Mouse (Mus musculus) cortical plate, adult 2 months (tissue): ENCODE results near the gene Efnb2. TPM values are rescaled to one million over a fixed set of nuclear protein-coding genes. Genes with fewer than 3 reads are reported as not detected.

Experiments
- H3K27ac ChIP-seq: fragments of 200-500 bp; 2 replicates; pipeline ENCODE4 v1.5.1; 2012; ENCODE audit warnings: low read length, control low read depth, inconsistent platforms; ENCODE audit not compliant: insufficient read depth
- H3K4me1 ChIP-seq: fragments of 200-500 bp; 2 replicates; pipeline ENCODE4 v1.6.1; 2011; ENCODE audit warnings: low read length; ENCODE audit not compliant: control insufficient read depth, insufficient read depth
- H3K4me3 ChIP-seq: fragments of 200-500 bp; 2 replicates; pipeline ENCODE4 v1.5.1; 2011; ENCODE audit warnings: mild to moderate bottlenecking, low read length, control low read depth; ENCODE audit not compliant: insufficient read depth
- CTCF ChIP-seq: fragments of 200-500 bp; IDR thresholded peaks from 2 replicates; pipeline ENCODE4 v1.5.1; 2011; ENCODE audit warnings: mild to moderate bottlenecking, control low read depth, low read length; ENCODE audit not compliant: insufficient read depth; ENCODE audit errors: extremely low read depth
- POLR2A ChIP-seq: fragments of 200-500 bp; IDR thresholded peaks from 2 replicates; pipeline ENCODE4 v1.6.1; 2011; ENCODE audit warnings: mild to moderate bottlenecking, low read length, control low read depth; ENCODE audit not compliant: insufficient read depth; ENCODE audit errors: extremely low read depth
- polyA plus RNA-seq: library from polyadenylated mRNA; depleted of rRNA; stranded (reverse); fragments of >200 nt; gene quantifications from 2 replicates; pipeline ENCODE4 v1.2.3, GENCODE M21; 2012; rRNA removed

The Efnb2 gene
- polyA plus RNA-seq = 29.6 and 32.1 TPM in 2 replicates

DNA sequence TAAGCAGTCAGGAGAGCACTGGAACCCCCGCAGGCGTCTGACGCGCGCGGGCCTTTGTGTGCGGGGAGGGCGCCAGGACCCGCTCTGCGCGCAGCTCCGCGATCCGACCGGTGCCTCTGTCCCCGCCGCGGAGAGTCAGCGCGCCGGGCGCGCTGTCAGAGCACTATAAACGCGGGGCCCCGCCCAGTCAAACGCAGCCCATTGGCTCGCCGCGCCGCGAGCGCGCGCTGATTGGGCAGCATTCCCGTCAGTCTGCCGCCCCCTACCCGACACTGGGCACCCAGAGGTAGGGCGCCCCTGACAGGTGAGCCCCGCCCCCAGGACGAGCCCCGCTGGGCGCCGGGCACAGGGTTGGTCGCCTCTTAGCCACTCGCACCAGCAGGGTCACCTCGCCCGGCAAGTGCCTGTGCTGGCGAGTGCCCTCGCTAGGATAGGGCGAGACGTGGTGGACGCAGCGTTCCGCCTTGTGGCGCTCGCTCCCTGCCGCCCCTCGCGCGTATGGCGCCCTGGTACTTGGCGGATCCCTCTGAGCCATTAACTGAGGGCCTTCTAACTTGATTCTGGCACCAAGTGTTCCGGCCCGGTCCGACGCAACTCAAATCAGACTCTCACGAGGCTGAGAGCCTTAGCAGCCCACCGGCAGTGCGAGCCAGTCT lies at the start of gene Efnb2:
Efnb2 (minus strand) TSS at position 140 of the 656 bp plus-strand sequence.
- Histone ChIP-seq H3K4me3 (peak within 1 kb of the TSS; percentile 100), H3K4me1 (no peaks in the 10 kb centered on the region; the same call in 1 of the 2 replicates), H3K27ac (peak within 1 kb of the TSS; percentile 86)
- TF ChIP-seq POLR2A = peak; percentile 93
- TF ChIP-seq CTCF = 0 out of 2 replicates have a peak, but pooled peaks have one; percentile 2

DNA sequence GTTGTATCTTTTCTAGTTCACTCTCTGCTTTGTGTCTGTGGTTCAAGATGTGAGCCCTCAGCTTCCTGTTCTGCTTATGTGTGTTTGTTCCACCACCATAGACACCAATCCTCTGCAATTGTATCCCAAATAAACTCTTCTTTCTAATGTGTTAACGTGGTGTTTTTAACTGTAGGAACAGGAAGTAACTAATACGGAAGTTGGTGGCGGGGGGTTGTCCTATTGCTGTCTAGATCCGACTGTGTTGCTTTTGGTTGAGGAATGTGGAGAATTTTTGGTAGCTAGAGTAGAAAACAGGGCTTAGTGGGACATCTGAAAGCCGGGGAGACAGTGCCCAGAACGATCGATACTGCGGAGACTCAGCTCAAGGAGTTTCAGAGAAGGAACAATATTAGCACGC lies 43.8 kb upstream of the Efnb2 start:
- Histone ChIP-seq H3K4me3 (no peak overlapping the region), H3K27ac (no peak overlapping the region), H3K4me1 (no peaks in the 10 kb centered on the region)
- TF ChIP-seq POLR2A = no peak
- TF ChIP-seq CTCF = no peak

DNA sequence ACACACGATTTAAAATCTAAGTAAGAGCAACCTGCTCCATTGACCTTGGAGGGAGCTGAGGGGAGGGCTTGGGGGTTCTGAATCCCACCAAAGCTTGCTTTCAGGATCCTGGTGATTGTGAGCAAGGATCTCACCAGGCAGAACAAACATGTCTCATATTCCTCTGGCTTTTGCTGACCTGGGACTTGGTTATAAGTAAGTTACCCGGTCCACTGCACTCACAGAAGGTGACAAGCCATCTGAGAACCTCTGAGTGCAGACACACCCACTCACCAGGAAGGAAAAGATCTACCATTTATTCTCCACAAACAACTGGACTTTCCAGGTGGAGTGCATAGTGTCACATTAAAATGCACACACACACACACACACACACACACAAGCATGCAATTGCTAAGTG lies 42.6 kb upstream of the Efnb2 start:
- TF ChIP-seq CTCF (no peak), POLR2A (no peak)
- H3K27ac ChIP-seq = no peak overlapping the region
- no peaks in the 10 kb centered on the region for H3K4me1 ChIP-seq
- H3K4me3 ChIP-seq = no peak overlapping the region

DNA sequence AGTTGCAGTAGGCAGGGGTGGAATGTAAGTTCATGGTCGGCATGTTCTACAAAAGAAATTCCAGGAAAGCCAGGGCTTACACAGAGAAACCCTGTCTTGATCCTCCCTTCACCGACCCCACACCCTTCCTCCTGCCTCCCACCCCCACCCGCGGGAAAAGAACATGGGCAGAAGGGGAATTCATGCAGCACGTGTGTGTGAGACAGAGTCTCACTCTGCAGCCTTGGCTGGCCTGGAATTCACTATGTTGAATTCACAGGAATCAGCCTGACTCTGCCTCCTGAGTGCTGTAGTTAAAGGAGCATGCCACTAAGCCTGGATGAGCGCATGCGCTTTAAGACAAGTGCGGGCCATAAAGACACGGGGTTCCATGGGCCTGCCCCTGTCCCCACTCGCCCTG lies 39.8 kb upstream of the Efnb2 start:
- H3K4me3 ChIP-seq = no peak overlapping the region
- no peak for TF ChIP-seq CTCF
- no peak for TF ChIP-seq POLR2A

DNA sequence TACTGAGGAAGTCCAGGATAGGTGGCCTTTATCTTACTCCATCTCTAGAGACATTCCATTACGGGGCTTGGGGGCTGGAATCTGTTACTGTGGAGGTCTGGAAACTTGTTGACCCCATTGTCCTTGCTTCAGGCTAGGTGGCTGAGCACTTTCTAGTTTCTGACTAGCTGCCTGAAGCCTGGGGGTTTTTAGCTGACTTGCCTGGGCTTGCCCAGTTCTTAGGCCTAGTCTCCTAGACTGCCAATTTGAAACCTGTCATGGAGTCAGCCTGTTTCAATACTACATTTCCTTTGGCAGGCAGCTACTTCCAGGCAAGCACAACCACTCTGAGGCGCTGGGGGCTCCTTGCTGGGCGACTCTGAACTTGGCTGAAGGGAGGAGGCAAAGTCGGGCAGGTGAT lies 39.2 kb upstream of the Efnb2 start:
- H3K27ac ChIP-seq = no peak overlapping the region
- H3K4me1 ChIP-seq = no peaks in the 10 kb centered on the region
- TF ChIP-seq CTCF = no peak
- no peak for TF ChIP-seq POLR2A
- no peak overlapping the region for H3K4me3 ChIP-seq

More for the DNA sequence above, 39.8 kb upstream of the Efnb2 start:
- Histone ChIP-seq H3K27ac (no peak overlapping the region), H3K4me1 (no peaks in the 10 kb centered on the region)

DNA sequence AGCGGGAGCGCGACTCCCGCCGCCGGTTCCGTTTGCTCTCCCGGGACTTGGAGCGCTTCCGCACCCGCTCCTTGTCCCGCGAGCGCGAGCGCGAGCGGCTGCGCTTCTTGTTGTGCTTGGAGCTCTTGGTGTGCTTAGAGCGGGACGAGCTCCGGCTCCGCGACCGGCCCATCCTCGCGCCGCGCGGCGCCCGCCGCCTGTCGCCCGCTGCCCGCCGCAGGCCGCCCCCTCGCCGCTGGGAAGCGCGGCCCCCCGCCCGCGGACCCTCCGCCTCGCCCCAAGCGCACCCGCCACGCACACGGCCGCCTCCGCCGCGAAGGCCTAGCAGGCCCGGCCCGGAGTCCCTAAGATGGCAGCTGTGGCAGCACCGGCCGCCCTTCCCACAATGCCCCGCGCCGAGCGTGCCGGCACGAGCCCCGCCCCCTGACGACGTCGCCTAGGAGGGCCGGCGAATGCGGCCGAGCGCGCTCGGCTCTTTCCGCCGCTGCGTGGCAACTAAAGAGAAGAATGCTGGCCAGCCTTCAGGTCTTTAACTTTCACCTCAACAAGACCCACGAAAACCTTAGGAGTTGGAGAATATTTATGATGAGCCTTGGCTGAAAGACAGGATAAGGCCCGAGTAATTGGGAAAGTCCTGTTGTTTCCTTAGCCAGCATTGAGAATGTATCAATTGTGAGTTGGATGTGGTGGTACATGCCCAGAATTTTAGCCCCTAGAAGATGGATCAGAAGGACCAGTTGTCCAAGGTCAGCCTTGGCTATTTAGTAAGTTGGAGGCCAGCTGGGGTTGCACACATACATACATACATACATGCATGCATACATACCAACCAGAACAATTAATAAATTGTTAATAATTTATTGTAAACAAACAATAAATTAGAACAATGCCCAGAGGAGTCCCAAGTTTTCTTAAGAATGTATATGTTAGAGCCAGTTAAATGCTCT lies 29.4 kb upstream of the Efnb2 start, which contains the start of gene Arglu1:
Arglu1 (minus strand) TSS at position 376 of the 947 bp plus-strand sequence.
- peaks cover 18% of the 10 kb centered on the region for H3K4me1 ChIP-seq
- TF ChIP-seq CTCF = no peak
- TF ChIP-seq POLR2A = peak; percentile 76; the same call in 1 of the 2 replicates
- no peak within 1 kb of the TSS; the same call in none of the 2 replicates for H3K27ac ChIP-seq
- H3K4me3 ChIP-seq = peak within 1 kb of the TSS; percentile 91

DNA sequence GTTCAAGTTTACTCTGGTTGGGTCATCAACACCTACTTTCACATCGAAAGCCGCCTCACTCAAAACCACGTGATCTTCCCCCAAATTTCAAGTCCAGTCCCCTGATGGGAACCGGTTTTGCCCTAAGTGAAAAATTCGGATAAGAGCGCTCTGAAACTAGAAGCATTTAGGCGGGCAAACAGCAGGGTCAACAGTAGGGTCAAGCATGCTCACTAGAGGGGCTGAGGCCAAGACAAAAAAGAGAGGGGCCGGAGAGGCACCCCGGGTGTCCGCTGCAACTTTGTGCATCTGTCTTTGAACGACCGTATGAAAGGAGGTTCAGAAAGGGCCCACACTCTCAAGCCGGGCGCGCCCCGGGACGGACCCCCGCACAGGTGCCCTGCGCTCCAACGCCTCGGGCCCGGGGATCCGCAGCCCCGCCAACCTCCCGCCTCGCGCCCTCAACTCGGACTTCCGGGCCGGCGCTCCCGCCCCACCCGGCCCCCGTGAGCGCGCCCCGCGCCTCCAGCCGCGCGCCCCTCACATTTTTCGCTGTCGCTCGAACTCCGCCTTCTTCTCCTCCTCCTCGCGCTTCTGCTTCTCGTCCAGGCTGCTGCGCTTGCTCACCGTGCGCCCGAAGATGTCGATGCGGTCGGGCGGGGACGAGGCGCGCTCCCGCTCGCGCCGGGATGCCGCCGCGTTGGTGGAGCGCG lies 28.6 kb upstream of the Efnb2 start:
- H3K4me1 ChIP-seq = peaks cover 18% of the 10 kb centered on the region
- peak overlapping the region; percentile 91 for H3K4me3 ChIP-seq
- no peak for TF ChIP-seq CTCF
- peak; percentile 53; the same call in 1 of the 2 replicates for TF ChIP-seq POLR2A
- no peak overlapping the region; the same call in 1 of the 2 replicates for H3K27ac ChIP-seq

DNA sequence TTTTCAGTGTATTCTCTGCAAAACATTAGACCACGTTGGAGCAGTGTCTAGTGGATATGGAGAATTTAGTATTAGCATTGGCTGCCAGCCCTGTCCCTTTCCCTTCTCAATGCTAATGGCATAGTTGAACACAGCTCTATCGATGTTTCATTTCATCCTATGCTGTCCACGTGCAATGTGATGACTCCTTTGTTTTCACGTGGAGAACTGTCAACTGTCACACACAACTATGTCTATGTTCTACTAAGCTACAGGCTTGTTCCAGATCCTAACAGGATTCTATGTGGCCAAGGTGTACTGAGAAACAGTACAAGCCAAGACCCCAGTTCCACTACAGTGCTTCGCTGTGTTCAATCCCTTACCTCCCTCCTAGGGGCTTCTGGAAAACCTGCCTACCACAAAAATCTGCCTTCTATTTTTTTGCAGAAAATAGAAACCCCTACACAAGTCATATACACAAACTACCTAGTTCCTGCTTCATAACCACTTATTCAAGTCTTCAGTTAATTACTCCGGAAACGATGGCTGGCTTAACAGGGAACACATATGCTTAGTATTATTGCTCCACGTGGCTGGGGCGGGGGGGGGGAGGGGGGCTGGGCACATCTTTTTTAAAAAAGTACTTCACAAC lies 27.9 kb upstream of the Efnb2 start:
- no peak overlapping the region for H3K27ac ChIP-seq
- H3K4me3 ChIP-seq = peak overlapping the region; percentile 91
- peaks cover 18% of the 10 kb centered on the region for H3K4me1 ChIP-seq
- TF ChIP-seq CTCF (no peak), POLR2A (no peak)
